Mouse (Mus musculus) C2C12 (cell line): ENCODE measurements at regions not wholly inside any gene's neighbourhood (a gene's known extent, or its start where the extent isn't known, plus 50 kb on each side); places are given as distances from the start of the nearest gene placed in this dataset.

Experiments used
- CTCF ChIP-seq: IDR thresholded peaks from one replicate; pipeline ENCODE4 v1.5.1; 2011; ENCODE audit not compliant: control insufficient read depth, insufficient read depth, insufficient read length
- MAX ChIP-seq: IDR thresholded peaks from one replicate; pipeline ENCODE4 v1.6.1; 2011; ENCODE audit warnings: mild to moderate bottlenecking, control low read depth
- MYOG ChIP-seq: IDR thresholded peaks from one replicate; pipeline ENCODE4 v1.6.1; 2011; ENCODE audit not compliant: control insufficient read depth, insufficient read length; ENCODE audit errors: extremely low read depth
- USF1 ChIP-seq: IDR thresholded peaks from one replicate; pipeline ENCODE4 v1.6.1; 2011; ENCODE audit warnings: low read depth, mild to moderate bottlenecking, control low read depth, moderate library complexity

DNA sequence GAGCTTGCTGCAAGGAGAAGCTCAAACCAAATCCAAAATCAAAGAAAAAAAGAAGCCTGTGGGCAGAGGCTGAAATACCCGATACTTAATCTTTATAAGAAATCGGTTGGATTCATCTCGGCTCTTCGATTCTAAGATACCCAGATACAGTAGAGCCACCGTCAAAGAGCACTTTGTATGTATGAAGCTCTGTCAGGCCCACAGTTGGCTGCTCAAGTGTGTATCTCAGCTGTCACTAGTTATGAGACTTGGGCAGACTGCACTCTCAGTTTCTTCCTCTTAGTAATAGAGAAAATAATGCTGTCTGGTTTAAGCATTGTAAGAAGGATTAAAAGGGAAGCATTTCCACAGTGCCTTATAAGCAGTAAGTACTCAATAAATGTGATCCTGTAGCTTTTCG, 193.7 kb downstream of the Faxc start:
- TF ChIP-seq USF1 (no peak), CTCF (no peak), MAX (no peak), MYOG (no peak)
